Mouse (Mus musculus) CH12.LX (cell line): Measurements from ENCODE around the gene March5.

Experiments
- ELF1 ChIP-seq: IDR thresholded peaks from 2 replicates; pipeline ENCODE4 v1.6.1; 2014; ENCODE audit warnings: low read depth, mild to moderate bottlenecking, inconsistent platforms, low read length, improper control_type of control experiment
- EP300 ChIP-seq: IDR thresholded peaks from 2 replicates; pipeline ENCODE4 v1.6.1; 2011; ENCODE audit warnings: low read length, improper control_type of control experiment
- JUND ChIP-seq: conservative IDR thresholded peaks from 2 replicates; pipeline ENCODE4 v1.6.1; 2011; ENCODE audit warnings: low read depth, low read length, improper control_type of control experiment
- KAT2A ChIP-seq: IDR thresholded peaks from 2 replicates; pipeline ENCODE4 v1.6.1; 2012; ENCODE audit warnings: low read length, improper control_type of control experiment, inconsistent platforms; ENCODE audit not compliant: insufficient replicate concordance
- MAFK ChIP-seq: IDR thresholded peaks from 2 replicates; pipeline ENCODE4 v1.6.1; 2011; ENCODE audit warnings: low read length, improper control_type of control experiment; ENCODE audit not compliant: insufficient replicate concordance
- POLR2A ChIP-seq: IDR thresholded peaks from 2 replicates; pipeline ENCODE4 v1.6.1; 2011; ENCODE audit warnings: low read depth, mild to moderate bottlenecking, improper control_type of control experiment, low read length
- POLR2AphosphoS2 ChIP-seq: IDR thresholded peaks from 2 replicates; pipeline ENCODE4 v1.6.1; 2011; ENCODE audit warnings: low read depth, low read length, improper control_type of control experiment
- USF2 ChIP-seq: conservative IDR thresholded peaks from 2 replicates; pipeline ENCODE4 v1.6.1; 2011; ENCODE audit warnings: low read depth, low read length, improper control_type of control experiment
- ZNF384 ChIP-seq: IDR thresholded peaks from 2 replicates; pipeline ENCODE4 v1.6.1; 2012; ENCODE audit warnings: low read depth, low read length, improper control_type of control experiment, inconsistent platforms

DNA sequence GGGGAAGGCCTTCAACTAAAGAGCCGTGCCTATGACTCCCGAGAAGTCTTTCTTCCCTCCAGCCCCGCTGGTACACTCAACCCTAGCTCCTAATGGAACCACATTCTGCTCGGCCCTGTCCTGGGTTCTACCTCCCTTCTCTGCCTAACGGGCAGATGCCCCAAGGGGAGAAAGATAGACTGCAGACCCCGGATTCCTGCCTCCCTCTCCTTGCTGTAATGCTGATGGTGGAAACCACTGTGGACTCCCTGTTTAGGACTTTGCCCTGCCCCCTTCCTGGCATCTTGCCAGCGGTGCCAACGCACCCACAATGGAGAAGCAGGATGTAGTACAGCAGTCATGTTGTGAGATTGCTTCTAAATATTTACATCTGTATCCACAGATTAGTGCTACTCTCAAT, 28.5 kb downstream of the March5 start:
- TF ChIP-seq ZNF384 (no peak), KAT2A (no peak), POLR2A (no peak), EP300 (no peak), USF2 (no peak), POLR2AphosphoS2 (no peak), ELF1 (no peak), MAFK (no peak), JUND (no peak)
